Mouse (Mus musculus) hindbrain, embryonic 12.5 days (tissue): ENCODE measurements around the gene Rae1. TPM values are rescaled to one million over a fixed set of nuclear protein-coding genes. Genes with fewer than 3 reads are reported as not detected.

Source experiments
- ATAC-seq: fragments of 200-750 bp; cut with Nextera tagmentation; 2 replicates; pipeline ENCODE4 v1.8.0; 2017; ENCODE audit warnings: moderate TSS enrichment; ENCODE audit not compliant: low FRiP score
- H3K27ac ChIP-seq: fragments of 300-500 bp; sonication (generic); 2 replicates; pipeline ENCODE4 v1.5.1; 2016; ENCODE audit warnings: mild to moderate bottlenecking
- H3K27me3 ChIP-seq: fragments of 300-500 bp; sonication (generic); 2 replicates; pipeline ENCODE4 v1.6.1; 2016; ENCODE audit warnings: mild to moderate bottlenecking
- H3K36me3 ChIP-seq: fragments of 300-500 bp; sonication (generic); 2 replicates; pipeline ENCODE4 v1.6.1; 2016; ENCODE audit warnings: mild to moderate bottlenecking
- H3K4me1 ChIP-seq: fragments of 300-500 bp; sonication (generic); 2 replicates; pipeline ENCODE4 v1.6.1; 2016
- H3K4me2 ChIP-seq: fragments of 300-500 bp; sonication (generic); replicated peaks from 2 replicates; pipeline ENCODE4 v1.6.1; 2016; ENCODE audit warnings: mild to moderate bottlenecking
- H3K4me3 ChIP-seq: fragments of 300-500 bp; sonication (generic); 2 replicates; pipeline ENCODE4 v1.5.1; 2016; ENCODE audit warnings: mild to moderate bottlenecking
- H3K9ac ChIP-seq: fragments of 300-500 bp; sonication (generic); 2 replicates; pipeline ENCODE4 v1.6.1; 2016; ENCODE audit warnings: mild to moderate bottlenecking, moderate library complexity
- H3K9me3 ChIP-seq: fragments of 300-500 bp; sonication (generic); replicated peaks from 2 replicates; pipeline ENCODE4 v1.6.1; 2016; ENCODE audit warnings: mild to moderate bottlenecking
- WGBS: fragments of 180-500 bp; shearing (Covaris S2); methylation state at CpG from one replicate; pipeline ENCODE4 v1.1.7; 2016; 5-methylcytosine and 5-hydroxymethylcytosine counted together
- polyA plus RNA-seq: library from polyadenylated mRNA; unstranded; fragments of >200 nt; fragmentation: Nextera tagmentation; extraction: Ambion mirVana; gene quantifications from 2 replicates; pipeline ENCODE4 v1.2.1, GENCODE M21; 2016

Rae1 gene
- polyA plus RNA-seq, 1 experiment from 2014 or later, result 126 TPM

DNA sequence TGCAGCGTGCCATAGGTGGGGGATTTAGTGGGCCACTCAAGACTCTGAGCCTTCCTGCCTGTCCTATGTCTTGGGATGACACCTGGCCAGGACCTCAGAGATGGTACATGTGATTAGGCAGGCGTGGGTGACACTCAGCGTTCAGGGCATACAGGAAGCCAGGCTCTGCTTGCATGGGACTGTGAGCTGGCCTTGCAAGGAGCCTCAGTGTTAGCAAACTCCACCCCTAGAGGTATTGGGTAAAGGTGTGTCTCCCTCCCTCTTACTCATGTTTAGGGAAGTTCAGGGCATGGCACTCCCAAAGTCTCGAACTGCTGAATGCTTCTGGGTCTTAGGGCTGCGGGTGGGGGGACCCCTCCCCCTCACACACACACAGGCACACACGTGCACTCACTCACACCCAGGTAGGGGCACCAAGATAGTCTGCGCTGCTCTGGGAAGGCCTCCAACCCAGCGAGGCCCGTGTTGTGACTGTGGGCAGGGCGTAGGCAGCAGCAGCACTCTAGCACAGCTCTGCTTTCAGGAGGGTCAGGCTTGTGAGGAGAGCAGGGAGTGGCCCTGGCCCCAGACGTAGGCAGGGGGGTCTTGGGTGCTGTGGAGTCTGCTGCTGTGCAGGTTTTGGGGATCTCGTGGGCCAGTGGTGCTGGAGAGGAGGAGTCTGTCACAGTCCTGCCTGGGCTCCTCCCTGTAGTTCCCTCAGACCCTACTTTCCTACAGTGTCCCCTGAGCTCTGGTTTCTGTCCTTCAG, 30.8 kb downstream of the Rae1 start:
- H3K4me3 ChIP-seq, result no peak overlapping the region
- no peak overlapping the region for H3K9ac ChIP-seq
- no peak for ATAC-seq
- no peak overlapping the region for H3K27ac ChIP-seq
- H3K9me3 ChIP-seq, result no peaks in the 10 kb centered on the region
- WGBS, result 80% methylated on average over 12 of the region's 12 CpGs
- H3K4me1 ChIP-seq, result peaks cover 19% of the 10 kb centered on the region
- H3K4me2 ChIP-seq, result no peak overlapping the region
- H3K36me3 ChIP-seq, result peaks cover 73% of the 10 kb centered on the region
- H3K27me3 ChIP-seq, result no peaks in the 10 kb centered on the region

DNA sequence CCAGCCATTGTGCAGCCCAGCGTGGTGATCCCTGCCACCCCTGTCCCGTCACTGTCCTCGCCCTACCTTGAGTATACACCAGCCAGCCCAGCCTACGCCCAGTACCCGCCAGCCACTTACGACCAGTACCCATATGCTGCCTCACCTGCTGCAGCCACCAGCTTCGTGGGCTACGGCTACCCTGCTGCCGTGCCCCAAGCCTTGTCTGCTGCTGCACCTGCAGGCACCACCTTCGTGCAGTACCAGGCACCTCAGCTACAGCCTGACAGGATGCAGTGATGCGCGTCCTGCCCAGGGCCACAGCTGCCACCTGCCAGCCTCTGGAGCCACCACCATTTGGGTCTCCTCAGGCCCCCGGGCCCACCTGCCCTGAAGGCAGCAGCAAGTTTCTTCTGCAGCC, 33.6 kb downstream of the Rae1 start:
- 93% methylated on average over 13 of the region's 13 CpGs for WGBS
- H3K27me3 ChIP-seq, result no peaks in the 10 kb centered on the region
- no peak overlapping the region for H3K4me3 ChIP-seq
- H3K4me1 ChIP-seq, result no peaks in the 10 kb centered on the region
- peaks cover 65% of the 10 kb centered on the region for H3K36me3 ChIP-seq
- no peaks in the 10 kb centered on the region for H3K9me3 ChIP-seq
- H3K27ac ChIP-seq, result no peak overlapping the region
- H3K4me2 ChIP-seq, result no peak overlapping the region
- no peak for ATAC-seq
- H3K9ac ChIP-seq, result no peak overlapping the region

DNA sequence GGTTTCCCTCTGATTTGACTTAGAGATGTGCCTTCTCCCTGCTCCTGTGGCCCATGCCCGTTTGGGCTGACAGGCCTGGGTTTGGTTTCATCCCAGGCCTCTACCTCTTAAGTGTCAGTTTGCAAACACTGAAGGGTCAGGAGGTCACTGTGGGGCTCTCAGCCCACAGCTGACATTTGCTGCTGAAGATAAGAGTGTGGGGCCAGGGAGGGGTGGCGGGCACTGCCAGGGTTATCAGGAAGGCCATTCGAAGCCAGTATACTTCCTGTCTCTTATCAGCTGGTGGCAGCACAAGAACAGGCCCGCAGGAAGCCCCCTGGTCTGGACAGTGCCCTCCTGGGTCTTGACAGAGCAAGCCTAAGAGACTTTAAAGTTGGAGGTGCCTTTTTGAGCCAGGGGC, 35.1 kb downstream of the Rae1 start:
- H3K4me1 ChIP-seq, result no peaks in the 10 kb centered on the region
- no peak overlapping the region for H3K4me3 ChIP-seq
- no peaks in the 10 kb centered on the region for H3K27me3 ChIP-seq
- H3K9ac ChIP-seq, result no peak overlapping the region
- no peaks in the 10 kb centered on the region for H3K9me3 ChIP-seq
- ATAC-seq, result no peak
- peaks cover 54% of the 10 kb centered on the region for H3K36me3 ChIP-seq
- H3K4me2 ChIP-seq, result no peak overlapping the region
- no peak overlapping the region for H3K27ac ChIP-seq
- 87% methylated on average over 4 of the region's 4 CpGs for WGBS

DNA sequence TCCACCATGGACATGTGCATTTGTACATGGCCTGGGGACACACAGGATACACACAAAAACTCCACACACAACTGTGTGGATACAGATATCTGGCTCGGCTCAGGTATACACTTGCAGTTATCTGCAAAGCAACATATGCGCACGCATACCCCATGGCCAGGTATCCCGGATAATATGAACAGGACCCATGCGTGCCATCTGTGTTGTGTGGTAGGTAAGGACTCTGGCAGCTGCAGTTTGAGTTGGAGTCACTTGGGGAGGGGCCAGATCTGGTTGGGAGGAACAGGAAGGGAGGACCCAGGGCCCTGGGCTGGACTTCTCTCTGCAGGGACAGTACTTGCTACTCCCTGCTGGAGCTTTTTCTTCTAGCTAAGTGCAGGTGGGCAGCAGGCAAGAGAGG, 35.7 kb downstream of the Rae1 start:
- Histone ChIP-seq H3K4me2 (no peak overlapping the region), H3K4me3 (no peak overlapping the region), H3K4me1 (no peaks in the 10 kb centered on the region), H3K27ac (no peak overlapping the region), H3K9ac (no peak overlapping the region), H3K36me3 (peaks cover 47% of the 10 kb centered on the region), H3K27me3 (no peaks in the 10 kb centered on the region), H3K9me3 (no peaks in the 10 kb centered on the region)
- ATAC-seq, result no peak
- WGBS, result 95% methylated on average over 5 of the region's 5 CpGs

DNA sequence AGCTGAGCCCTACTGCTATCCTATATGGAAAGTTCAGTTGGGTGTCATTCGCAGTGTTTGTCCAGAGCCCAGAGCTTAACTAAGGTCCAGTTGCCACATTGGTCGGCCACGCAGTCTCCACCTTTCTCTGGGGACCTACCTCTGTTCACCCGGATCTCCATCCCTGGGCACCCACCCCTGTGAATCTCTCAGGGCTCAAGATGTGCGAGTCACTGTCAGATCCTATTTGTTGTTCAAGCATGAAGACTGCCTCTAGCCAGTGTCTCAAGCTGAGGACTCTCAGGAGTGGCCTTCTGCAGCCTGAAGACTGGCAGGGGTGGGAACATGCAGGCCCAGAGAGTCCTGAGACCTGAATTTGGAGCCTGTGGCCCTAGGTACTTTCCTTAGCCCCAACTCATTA, 36.1 kb downstream of the Rae1 start:
- no peaks in the 10 kb centered on the region for H3K27me3 ChIP-seq
- no peak overlapping the region for H3K4me2 ChIP-seq
- no peaks in the 10 kb centered on the region for H3K9me3 ChIP-seq
- ATAC-seq, result no peak
- H3K27ac ChIP-seq, result no peak overlapping the region
- WGBS, result 90% methylated on average over 5 of the region's 5 CpGs
- H3K9ac ChIP-seq, result no peak overlapping the region
- H3K4me3 ChIP-seq, result no peak overlapping the region
- no peaks in the 10 kb centered on the region for H3K4me1 ChIP-seq
- H3K36me3 ChIP-seq, result peaks cover 43% of the 10 kb centered on the region

DNA sequence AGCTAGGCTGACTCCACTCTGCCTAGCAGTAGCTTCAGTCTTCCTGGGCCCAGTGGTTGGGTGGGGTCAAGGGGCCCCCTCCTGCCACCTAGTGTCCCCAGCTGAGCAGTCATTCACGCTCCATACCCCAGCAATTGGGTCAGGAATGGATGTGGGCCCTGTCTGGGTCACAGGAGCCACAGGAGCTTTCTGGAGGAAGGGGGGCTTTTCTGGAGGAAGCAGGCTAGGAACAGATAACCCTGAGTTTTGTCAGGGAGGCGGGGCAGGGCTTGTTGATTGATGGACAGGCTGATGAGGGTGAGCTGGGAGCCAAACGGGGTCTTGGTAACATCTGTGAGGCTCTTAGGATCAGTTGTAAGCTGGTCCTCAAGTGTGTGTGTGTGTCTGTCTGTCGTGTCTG, 36.7 kb downstream of the Rae1 start:
- WGBS, result 52% methylated on average over 4 of the region's 4 CpGs
- peaks cover 38% of the 10 kb centered on the region for H3K36me3 ChIP-seq
- no peaks in the 10 kb centered on the region for H3K4me1 ChIP-seq
- no peaks in the 10 kb centered on the region for H3K27me3 ChIP-seq
- no peak overlapping the region for H3K27ac ChIP-seq
- no peak for ATAC-seq
- no peak overlapping the region for H3K9ac ChIP-seq
- H3K4me2 ChIP-seq, result no peak overlapping the region
- no peaks in the 10 kb centered on the region for H3K9me3 ChIP-seq
- no peak overlapping the region for H3K4me3 ChIP-seq

DNA sequence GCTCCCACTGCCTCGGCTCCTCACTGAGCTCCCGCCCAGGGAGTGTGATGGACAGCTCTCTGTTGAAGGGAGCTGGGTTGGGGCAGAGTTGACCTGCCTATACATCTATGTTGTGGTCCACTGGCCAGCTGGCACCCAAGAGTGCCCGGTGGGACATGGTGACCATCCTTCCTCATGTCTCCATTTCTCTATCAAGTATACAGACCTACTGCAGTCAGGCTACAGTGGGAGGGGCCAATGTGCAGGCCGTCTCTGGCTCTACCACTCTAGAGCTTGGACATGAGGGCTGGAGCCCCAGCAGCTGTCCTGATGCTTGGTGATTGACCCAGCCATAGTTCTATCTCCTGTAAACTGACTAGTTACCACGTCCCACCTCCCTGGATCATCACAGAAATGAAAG, 37.4 kb downstream of the Rae1 start:
- H3K9me3 ChIP-seq, result no peaks in the 10 kb centered on the region
- no peak for ATAC-seq
- H3K4me2 ChIP-seq, result no peak overlapping the region
- H3K4me1 ChIP-seq, result 0 out of 2 replicates have a peak, but pooled peaks cover 2% of the 10 kb centered on the region
- H3K9ac ChIP-seq, result no peak overlapping the region
- H3K27ac ChIP-seq, result no peak overlapping the region
- WGBS, result 88% methylated on average over 5 of the region's 5 CpGs
- H3K27me3 ChIP-seq, result no peaks in the 10 kb centered on the region
- peaks cover 30% of the 10 kb centered on the region for H3K36me3 ChIP-seq
- H3K4me3 ChIP-seq, result no peak overlapping the region

DNA sequence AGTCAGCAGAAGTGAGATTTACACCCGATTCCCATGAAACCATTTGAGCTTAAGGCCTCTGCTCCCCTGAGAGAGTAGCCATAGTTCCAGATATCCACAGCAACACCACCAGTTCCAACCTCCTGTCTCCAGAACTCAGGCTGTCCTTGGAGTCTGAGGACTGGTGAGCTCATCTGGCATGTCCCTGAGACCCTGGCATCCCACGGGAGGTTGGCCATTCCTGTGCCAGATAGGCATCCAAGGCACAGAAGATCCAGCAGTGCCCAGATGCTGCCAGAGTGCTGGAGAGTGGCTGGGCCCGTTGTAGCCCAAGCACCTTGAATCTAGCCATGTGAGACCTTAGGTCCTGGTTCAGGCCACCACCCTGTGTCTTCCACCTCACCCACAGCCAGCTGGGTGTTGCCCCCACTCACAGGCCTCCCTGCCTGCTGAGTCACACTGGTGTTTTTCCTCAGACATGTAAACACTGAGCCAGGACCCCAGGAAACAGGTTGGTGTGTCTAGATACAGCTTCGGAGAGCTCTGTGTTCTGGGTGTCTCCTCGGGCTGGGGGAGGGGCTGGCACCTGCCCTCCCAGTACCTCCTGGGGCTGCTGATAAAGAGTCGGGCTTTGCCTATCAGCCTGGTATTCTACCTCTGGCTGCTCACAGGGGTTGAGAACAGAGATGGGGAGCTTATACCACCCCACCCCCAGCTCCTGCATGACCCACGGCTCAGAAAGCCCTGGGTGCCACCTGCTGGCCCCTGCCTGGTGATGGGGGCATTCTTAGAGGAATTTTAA, 38.1 kb downstream of the Rae1 start:
- Histone ChIP-seq H3K27me3 (no peaks in the 10 kb centered on the region), H3K4me1 (peaks cover 6% of the 10 kb centered on the region), H3K4me3 (no peak overlapping the region), H3K4me2 (no peak overlapping the region), H3K27ac (no peak overlapping the region), H3K9ac (no peak overlapping the region), H3K36me3 (peaks cover 25% of the 10 kb centered on the region), H3K9me3 (no peaks in the 10 kb centered on the region)
- ATAC-seq, result no peak
- WGBS, result 73% methylated on average over 7 of the region's 7 CpGs

DNA sequence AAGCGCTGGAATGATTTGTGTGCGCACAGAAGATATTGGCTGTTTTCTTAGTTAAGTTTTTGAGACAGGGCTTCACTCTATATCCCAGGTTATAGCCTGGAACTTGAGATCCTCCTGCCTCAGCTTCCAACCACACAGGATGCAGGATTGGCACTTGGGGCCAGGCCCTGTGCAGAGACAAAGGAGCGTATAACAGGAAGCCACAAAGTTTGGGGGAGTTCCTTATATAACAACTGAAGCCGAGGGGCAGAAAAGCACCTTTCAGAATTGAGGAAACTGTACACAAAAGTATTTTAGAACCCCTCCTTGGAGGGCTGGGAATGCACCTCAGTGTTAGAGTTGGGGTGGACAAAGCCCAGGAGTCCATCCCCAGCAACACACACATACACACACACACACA, 39.1 kb downstream of the Rae1 start:
- no peak for ATAC-seq
- H3K9ac ChIP-seq, result no peak overlapping the region
- no peak overlapping the region for H3K27ac ChIP-seq
- peaks cover 16% of the 10 kb centered on the region for H3K36me3 ChIP-seq
- H3K4me3 ChIP-seq, result no peak overlapping the region
- no peaks in the 10 kb centered on the region for H3K27me3 ChIP-seq
- WGBS, result 89% methylated on average over 4 of the region's 4 CpGs
- no peak overlapping the region for H3K4me2 ChIP-seq
- no peaks in the 10 kb centered on the region for H3K9me3 ChIP-seq
- peaks cover 6% of the 10 kb centered on the region for H3K4me1 ChIP-seq

DNA sequence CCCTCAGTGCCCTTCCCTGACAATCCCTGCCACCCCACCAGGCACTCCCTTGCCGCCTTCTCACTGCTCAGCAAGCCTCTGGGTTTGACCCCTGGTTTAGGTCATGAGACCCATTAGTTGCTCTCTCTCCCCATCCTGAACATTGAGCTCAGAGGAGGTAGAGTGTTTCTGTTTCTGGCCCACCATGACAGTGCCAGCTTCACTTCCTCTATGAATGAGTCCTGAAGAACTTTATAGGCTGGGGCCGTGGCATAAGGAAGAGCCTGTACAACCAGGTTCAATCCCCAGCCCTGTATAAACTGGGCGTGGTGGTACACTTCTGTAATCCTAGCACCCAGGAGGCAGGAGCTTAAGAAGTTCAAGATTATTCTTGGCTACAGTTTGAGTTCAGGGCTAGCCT, 40.9 kb downstream of the Rae1 start:
- Histone ChIP-seq H3K4me1 (peaks cover 6% of the 10 kb centered on the region), H3K4me2 (no peak overlapping the region), H3K27me3 (no peaks in the 10 kb centered on the region), H3K9ac (no peak overlapping the region), H3K36me3 (0 out of 2 replicates have a peak, but pooled peaks cover under 1% of the 10 kb centered on the region), H3K9me3 (no peaks in the 10 kb centered on the region), H3K27ac (no peak overlapping the region), H3K4me3 (no peak overlapping the region)
- WGBS, result 87% methylated on average over 3 of the region's 3 CpGs
- ATAC-seq, result no peak

DNA sequence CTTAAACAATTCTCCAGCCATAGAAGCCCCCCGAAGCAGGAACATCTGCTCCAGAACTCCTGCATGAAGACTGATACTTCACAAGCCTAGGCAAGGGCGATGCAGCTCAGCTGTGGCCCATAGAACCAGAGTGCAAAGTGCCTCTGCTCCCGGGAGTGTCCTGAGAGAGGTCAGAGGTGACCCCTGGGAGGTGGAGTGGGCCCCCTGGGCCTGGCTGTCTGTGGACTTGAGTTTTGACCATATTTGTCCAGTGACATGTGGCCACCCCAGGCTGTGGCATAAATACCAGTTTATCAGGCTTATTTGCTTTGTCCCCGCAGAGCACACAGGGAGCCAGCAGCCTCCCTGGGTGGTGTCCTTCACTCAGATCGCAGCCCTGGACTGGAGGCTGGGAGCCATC, 41.3 kb downstream of the Rae1 start:
- WGBS, result 72% methylated on average over 5 of the region's 5 CpGs
- no peak for ATAC-seq
- H3K9me3 ChIP-seq, result no peaks in the 10 kb centered on the region
- no peak overlapping the region for H3K4me3 ChIP-seq
- H3K27me3 ChIP-seq, result no peaks in the 10 kb centered on the region
- peaks cover 6% of the 10 kb centered on the region for H3K4me1 ChIP-seq
- H3K36me3 ChIP-seq, result no peaks in the 10 kb centered on the region
- H3K27ac ChIP-seq, result no peak overlapping the region
- H3K9ac ChIP-seq, result no peak overlapping the region
- no peak overlapping the region for H3K4me2 ChIP-seq

DNA sequence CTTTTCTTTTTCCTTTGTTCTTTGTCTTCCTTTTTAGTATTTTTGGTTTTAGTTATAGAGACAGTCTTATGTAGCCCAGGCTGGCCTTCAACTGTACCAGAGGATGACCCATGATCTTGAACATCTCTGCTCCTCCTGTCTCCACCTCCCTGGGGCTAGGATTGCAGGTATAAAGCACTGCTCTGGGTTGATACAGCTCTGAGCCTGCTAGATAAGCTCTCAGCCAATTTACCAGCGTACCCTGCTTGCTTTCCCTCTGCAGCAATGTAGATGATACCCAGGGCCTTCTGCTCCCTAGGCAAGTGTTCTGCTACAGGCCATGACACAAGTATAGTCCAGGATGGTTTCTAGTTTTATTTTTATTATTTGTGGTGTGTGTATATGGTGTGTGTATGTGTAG, 42.0 kb downstream of the Rae1 start:
- Histone ChIP-seq H3K9ac (no peak overlapping the region), H3K36me3 (no peaks in the 10 kb centered on the region), H3K27me3 (0 out of 2 replicates have a peak, but pooled peaks cover 2% of the 10 kb centered on the region), H3K4me2 (no peak overlapping the region), H3K9me3 (no peaks in the 10 kb centered on the region), H3K4me3 (no peak overlapping the region), H3K27ac (no peak overlapping the region), H3K4me1 (peaks cover 6% of the 10 kb centered on the region)
- 80% methylated on average over 1 of the region's 1 CpGs for WGBS
- ATAC-seq, result no peak
